Mouse (Mus musculus): ENCODE measurements around the gene Whrn.

Whrn gene

DNA sequence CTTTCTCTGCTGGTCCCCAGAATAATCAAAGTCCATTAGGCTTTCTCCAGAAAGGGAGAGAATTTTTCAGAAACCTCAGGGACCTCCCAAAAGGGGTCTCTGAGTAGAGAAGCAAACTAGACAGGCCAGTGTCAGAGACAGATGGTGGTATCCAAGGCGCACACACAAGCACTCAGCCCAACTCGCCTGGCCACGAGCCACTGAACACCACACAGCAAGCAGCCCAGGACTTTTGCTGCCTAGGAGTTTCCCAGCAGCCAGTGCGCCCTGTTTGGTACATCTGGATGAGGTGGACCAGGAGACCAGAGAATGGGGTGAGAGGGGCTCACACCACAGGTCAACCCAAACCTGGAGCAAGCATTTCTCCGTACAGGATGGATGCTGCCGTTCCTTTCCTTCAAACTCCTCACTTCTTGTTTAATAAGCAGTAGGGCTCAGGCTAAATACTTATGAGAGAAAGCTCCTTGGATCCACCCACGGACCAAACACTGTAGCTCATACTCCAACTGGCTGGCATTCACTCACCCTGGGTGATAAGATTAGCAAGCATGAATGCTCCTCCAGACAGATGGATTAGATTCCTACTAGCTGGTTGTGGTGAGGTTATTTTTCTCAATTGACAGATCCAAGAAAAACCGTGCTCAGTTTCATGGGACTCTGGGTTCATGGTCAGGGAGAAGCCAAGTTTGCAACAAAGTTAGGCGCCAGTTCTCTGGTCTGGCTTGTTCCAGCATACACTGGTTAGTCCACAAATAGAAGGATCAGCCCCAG lies 2.3 kb downstream of the Whrn start:
- DNase-seq (ENCODE audit: low read depth) = no peak

DNA sequence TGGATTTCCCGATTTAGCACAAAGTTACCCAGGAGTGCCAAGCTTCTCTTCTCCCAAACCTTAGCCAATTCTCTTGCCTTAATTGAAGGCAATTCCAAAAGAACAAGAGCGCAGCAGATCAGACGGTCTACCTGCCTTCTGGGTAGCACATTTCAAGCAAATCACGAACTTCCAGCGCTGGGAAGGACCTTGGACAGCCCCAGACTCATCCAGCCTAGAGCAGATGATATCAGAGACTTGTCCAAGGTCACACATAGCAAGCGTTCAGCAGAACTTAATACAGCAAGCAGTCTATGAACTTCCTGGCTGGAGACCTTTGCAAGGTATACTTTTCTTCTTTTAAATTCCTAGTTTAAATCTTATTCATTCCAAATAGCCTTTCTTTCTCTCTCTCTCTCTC lies 4.3 kb downstream of the Whrn start:
- no peak for DNase-seq (ENCODE audit: low read depth)

DNA sequence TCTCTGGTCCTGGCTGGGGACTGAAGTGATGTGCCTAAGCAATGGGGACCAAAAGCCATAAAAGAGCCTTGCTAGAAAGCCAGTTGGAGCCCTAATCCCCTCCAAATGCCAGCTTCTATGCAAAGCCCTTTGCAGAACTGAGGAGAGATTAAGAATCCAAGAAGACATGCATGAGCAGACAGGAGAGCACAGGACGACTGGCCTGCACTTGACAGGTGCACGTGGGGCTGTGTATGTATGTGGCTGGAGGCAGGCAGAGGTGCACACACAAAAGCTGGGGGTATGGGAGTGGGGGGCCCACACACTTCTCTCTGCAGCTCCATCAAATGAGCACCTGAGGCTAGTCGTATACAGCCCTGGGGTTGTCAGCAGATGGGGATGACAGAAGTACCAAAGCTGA lies 5.6 kb downstream of the Whrn start:
- no peak for DNase-seq (ENCODE audit: low read depth)

DNA sequence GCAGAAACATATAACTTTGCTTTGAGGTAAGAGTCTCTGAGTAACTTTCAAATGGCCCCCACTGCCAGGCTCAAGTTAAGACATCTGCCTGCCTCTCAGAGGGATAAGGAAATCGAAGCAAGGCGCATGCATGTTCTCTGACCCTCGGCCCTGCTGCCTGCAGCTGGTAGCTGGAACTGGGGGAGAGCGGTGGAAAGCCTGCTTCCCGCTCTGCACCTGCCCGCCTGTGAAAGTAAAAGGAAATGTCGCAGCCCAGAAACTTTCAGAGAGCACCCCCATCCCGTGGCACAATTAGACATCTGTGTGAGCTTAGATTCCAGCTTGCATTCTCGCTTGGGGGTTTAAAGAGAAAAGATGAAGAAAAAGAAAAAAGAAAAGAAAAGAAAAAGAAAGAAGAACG lies 6.1 kb downstream of the Whrn start:
- DNase-seq (ENCODE audit: low read depth) = no peak

DNA sequence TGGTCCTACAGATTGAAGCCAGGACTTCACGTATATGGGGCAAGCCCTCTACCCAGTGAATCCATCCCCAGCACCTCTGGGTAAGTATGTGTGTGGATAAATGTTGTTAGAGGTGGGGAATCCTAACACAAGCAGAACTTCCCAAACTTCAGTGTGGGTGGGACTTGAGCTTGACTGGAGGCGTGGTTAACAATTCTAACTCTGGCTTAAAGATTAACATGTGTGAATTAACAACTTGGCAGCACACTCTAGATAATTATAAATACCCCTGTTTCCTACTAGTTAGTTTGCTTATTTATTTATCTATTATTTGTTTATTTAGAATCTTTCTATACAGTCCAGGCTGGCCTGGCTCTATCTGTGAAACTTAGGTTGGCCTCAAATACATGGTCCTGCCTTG lies 7.9 kb downstream of the Whrn start:
- no peak for DNase-seq (ENCODE audit: low read depth)

DNA sequence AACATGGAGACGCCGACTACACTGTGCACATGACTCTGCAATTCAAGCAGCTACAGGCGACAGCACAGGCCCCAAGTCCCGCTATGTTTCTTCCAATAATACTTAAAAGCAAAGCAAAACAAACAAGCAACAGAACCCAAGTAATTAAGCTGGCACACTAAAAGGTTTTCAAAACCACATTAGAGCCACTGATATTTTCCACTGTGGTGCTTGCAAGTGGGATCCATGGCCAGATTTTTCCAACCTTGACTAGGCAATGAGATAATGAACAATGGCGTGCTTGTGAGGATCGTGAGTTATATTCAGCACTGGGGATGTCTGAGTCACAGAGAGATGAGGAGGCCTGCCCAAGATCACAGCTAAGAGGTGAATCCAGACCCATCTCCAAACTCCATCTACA lies 8.5 kb downstream of the Whrn start:
- DNase-seq (ENCODE audit: low read depth) = no peak

DNA sequence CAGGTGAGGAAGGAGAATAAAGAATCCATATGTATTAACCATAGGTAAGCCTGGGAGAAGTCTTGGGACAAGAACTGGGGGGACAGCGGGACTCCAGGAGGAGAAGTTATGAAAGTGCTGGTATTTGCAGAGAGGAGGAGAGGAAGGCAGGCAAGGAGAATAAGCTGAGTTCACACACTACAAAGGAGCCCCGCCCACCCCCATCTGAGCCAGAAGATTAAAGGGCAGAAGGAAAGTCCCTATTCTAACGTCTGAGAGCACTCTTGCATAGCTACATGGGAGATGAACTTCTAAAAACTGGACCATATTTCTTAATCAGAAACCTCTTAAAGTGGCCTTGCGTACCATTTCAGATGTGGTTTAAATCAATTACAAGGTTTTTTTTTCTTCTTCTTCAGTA lies 9.3 kb downstream of the Whrn start:
- DNase-seq (ENCODE audit: low read depth) = peak; percentile 83

DNA sequence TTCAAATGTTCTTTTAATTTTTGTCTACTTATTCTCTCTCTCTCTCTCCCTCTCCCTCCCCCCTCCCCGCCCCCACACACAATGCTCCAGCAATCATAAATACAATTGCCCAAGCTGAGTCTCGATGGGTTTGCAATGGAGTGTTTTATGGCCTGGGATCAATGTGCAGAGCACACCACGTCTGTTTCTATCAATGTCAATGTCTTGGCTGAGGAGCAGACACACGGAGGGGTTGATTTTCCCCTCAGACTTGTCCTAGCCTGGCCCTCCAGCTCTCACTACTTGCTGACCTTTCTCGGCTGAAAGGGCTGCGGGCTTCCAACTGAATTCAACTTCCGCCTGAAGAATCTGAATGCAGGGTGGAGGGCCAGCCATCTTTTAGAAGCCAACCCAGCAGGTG lies 12.1 kb downstream of the Whrn start:
- no peak for DNase-seq (ENCODE audit: low read depth)

DNA sequence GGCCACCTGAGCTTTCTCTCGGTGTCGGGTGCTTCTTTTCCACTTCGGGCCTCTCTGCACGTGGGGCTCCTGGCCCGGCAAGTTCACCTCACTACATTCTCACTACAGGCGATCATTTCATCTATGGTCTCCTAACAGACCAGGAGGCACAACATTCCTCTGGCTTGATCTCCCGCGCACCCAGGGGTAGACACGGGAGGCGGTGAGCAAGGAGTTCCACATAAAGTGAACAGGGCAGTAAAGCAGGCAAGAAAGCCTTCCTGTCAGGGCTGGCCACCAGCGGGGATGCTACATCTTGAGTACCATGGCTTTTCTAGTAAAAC lies 15.0 kb downstream of the Whrn start:
- DNase-seq (ENCODE audit: low read depth) = no peak

DNA sequence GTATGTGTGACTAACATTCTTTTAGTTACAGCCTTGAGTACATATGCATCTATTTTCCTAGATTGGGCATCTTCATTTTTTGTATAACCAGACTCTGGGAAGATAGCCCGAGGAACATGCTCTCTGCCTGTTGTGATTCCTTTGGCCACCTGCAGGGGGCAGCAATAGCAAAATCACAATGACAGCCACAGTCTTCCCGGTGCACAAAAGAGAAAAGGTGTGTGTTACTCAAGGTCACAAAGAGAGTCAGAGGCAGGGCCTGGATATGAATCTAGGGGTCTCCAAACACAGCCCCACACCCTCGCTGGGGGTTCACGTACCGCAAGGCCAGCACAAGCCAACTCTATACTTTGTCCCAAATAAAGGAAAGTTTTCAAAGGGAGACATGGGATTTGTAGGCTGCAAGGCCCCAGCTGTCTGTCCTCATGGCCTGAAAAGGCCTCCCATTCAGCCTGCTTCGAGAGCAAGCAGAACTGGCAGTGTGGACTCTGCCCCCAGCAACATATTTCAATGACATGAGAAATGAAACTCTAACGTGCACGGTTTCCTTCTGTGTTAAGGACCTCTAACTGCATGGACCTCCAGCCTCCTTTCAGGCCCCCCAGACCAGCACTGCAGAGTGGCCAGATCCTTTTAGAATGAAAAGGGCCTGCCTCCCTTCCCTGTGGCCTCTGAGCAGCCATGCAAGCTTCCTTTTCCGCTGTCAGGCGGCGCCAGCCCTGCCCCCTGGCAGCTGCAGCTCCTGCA lies 15.5 kb downstream of the Whrn start:
- DNase-seq (ENCODE audit: low read depth) = peak; percentile 78

DNA sequence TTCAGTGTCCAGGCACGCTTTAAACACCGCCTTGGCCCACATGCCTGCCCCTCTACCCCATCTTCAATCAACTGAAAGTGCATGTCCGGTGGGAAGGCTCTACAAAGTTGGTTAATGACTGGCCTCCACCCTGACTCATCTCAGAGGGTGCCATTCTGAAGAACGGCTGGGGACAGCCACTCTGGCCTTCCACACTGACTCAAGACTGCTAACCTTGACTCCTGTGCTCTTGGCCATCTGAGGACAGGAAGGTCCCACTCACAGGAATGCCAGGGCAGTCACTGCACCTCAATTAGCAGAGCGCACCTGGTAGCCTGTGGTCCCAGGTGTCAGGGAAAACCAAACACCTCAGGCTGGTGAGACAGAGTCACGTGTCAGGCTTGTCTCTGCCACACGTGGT lies 17.8 kb downstream of the Whrn start:
- DNase-seq (ENCODE audit: low read depth) = no peak

DNA sequence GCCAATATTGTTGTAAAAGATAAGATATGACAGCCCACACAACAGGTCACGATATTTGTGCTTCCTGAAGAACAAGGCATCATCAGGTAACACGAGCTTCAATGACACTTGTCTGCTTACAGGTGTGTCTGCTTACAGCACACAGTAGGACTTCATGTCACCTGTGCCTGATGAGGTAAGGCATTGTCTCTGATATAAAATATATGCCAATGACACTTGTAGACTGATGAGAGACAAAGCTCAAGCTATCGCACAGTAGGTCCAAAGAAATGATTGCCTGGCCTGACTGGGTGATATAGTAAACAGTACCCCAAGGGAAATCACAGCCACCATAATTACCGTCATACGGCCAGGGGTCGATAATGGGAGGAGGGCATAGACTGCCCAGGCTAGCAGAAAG lies 18.9 kb downstream of the Whrn start:
- no peak for DNase-seq (ENCODE audit: low read depth)

DNA sequence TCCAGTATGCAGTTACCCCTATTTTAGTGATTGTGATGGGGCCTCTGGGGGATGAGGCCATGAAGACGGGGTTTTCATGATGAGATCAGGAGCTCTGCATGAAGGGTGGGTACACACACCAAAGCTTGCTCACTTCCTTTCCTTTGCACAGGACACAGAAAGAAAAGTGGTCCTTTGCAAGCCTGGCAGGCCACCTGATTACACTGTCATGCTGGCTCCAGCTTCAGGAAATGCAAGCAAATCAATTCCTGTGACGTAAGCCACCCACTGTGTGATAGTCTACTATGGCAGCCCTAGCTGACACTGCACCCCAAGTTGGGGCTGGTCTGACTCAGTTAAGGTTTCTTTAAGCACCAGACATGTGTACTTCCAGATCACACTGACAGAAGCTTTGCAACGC lies 20.6 kb downstream of the Whrn start:
- DNase-seq (ENCODE audit: low read depth) = no peak

DNA sequence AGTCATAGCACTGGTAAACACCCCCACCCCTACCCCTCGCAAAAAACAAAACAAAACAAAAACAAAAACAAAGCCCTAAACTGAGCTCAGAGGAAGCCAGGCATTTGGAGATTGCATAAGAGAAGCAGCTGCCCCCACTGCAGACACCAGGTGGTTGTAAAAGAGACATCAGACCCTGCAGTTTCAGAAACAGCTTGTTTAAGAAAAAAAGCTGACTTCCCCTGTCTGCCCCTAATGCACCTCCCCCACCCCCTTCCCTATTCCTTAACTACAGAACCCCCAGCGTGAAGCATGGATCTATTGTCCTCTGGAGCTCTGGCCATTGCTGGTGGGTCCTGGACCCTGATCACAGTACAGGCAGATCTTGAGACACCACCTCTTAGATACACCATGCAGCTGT lies 21.4 kb downstream of the Whrn start:
- no peak for DNase-seq (ENCODE audit: low read depth)

DNA sequence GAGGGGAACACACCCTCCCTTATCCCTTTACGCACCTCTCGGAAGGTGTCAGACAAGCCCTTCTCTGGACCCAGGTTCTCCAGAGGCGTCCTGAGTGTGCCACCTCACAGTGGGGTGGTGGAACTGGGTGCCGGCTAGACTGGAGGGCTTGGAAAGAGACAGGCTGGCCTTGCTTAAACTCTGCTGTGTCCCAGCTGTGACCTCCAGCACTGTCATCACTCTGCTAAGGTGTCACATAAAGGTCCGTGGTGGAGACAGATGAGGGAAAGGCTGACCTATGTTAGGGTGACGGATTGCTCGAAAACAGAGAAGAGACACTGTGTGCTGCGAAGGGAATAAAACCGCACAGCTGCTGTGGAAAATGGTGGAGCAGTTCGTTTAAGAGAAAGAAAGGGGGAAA lies 28.5 kb downstream of the Whrn start:
- DNase-seq (ENCODE audit: low read depth) = no peak

DNA sequence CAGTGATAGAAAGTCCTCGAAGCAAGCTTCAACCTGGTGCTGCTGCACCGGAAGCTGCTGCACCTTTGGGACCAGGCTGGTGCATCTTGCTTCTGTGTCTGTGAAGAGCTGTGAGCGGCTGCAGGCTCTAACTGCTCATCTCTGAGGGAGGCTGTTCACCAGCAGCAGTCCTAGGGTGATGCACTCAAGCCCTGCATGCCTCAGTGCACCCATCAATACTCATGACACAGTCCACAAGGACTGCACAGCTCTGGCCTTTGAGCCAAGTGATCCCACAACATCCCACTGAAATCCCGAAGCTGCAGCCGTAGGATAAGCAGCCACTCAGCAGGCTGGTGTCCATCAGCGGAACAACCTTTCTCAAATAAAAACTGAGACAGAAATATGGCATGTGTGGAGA lies 29.6 kb downstream of the Whrn start:
- no peak for DNase-seq (ENCODE audit: low read depth)

DNA sequence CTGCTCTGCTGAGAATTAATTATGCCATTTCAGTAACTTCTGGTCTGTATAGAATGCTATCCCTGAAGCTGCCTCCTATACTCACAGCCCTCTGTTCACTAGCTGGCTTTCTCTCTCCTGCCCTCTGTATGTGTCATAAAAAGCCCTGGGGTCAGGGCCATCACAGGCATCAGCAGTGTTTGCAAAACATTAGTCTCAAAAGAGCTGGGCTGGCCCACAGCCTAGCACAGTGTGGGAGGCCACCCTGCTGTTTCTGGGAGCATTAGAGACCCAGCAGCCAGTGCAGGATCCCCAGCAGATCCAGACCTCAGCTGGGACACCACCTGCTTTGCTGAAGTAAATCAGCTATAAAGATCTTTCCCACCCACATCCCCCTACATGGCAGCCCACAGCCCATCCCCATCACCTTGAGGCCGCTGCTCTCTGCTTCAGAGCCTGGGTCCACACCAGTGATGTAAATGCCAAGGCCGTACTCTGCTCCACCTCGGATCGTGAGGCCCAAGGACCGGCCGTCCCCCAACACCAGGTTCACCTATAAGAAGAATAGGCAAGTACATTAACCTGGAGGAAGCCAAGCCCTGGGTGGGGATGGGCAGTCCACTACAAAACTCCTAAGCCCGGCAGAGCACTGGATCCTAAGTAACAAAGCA lies 34.8 kb downstream of the Whrn start:
- DNase-seq (ENCODE audit: low read depth) = no peak

DNA sequence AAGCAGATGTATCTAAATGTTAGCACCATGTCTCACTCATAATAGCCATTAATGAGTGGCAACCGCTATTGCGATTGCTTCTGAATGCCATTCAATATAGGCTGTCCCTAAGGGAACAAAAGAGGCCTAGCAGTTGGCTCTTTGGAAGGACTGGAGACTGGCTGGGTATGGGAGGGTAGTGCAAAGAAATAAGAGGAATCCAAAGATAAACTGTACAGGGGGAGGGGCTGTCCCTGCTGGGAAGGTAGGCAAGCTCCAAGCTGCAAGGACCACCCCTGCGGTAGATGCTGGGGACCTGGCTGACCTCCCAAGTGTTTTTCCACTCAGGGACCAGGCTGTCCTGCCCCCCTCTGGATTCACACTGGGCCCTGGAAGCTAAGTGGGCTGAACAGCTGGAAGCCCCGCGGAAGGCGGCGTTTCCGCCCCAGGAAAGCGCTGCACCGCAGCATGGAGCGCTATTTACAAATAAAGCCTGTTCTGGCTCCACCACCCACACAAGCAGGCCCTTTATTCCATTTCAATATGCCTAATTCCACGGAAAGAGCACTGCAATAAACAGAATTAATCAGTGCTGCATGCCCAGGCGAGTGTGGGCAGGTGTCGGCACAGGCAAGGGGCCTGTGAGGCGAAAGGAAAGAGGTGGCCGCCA lies 36.5 kb downstream of the Whrn start:
- no peak for DNase-seq (ENCODE audit: low read depth)

DNA sequence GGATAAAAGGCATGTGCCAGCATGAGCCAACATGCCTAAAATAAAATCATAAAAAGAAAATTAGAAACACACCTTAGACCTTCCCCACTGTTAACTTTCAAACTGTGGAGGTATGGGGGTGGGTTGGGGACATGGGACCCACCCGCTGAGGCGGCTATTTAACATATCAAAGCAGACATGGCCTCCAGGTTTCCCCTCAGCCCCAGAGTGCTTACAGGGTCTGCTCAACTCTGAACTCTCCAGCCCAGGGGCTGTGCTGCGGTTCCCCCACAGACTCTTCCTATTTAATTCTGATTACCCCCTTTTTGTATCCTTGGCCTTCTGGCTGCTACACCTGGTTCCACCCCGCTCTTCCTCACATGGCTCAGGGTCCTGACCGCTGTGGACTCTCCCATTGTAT lies 39.2 kb downstream of the Whrn start:
- no peak for DNase-seq (ENCODE audit: low read depth)

DNA sequence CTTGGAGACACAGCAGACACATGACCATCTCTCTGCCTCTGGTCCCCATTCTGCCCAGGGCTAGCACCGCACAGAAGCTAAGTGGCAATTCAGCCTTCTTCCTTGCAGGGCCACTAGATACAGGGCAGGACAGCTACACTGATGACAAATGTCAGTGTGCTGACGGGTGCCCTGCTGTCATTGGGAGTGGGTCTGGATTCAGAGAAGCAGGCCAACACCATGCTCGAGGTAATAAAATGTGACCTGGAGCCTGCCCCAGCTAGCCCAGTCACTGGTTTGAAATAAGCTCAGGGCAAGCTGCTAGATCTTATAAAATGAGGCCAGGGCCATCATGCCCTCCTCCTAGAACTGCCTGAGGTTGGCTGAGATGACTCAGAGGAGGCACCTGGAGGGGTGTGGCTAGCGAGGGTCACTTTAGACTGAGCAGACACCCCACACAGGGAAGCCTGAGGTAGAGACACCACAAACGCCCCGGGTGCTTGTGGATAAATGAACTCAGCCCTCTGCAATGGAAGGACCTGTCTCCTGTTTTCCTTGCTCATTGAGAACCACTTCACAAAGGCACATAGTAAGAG lies 41.8 kb downstream of the Whrn start:
- DNase-seq (ENCODE audit: low read depth) = no peak

DNA sequence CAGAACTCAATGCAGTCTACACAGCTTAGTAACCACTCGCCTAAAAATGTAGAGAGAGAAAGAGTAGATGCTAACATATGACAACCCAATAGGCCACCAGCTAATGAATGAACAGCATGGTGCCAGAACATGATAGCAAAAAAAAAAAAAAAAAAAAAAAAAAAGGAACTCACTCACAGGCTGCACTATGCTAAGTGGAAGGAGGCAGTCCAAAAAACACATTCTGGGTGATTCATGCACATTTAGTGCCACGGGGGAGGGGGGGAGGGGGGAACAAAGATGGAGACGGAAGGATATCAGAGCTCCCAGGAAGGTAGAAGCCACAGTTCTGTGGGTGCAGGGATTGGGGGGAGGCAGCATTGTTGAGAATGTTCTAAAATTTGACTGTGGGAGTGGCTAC lies 43.2 kb downstream of the Whrn start:
- no peak for DNase-seq (ENCODE audit: low read depth)

DNA sequence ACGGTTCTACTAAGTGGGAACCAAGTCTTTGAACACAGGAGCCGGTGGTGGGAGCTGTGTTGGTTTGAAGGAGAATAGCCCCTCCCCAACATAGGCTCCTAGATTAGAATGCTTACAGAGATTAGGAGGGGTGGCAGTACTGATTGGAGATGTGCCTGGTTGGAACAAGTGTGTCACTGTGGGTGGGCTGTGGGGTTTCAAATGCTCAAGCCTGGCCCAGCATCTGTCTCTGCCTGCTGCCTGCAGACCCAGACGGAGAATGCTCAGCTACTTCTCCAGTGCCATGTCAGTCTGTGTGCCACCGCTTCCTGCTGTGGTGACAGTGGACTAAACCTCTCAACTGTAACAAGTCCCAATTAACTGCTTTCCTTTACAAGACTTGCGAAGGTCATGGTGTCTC lies 45.2 kb downstream of the Whrn start:
- no peak for DNase-seq (ENCODE audit: low read depth)

Data from naive thymus-derived CD4-positive, alpha-beta T cell, adult 2 months (primary cell).